ENCODE assay signal across 19 mouse cellular contexts in the genomic region with DNA sequence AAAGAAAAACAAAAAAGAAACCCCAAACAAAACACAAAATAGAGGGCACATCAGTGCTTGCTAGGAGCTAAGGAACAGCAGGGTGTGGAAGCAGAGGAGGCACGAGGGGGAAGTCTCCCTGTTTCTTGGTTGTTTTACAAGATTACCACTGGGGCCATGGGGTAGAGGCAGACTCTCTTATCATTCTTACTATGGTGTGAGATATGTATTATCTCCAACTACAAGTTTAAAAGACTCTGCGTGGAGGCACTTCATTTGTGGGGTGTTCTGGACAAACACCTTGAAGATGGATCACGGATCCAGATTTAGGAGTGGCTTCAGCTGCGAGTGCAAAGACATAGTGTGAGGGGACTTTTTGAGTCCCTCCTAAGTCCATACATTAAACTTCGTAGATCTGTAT. TPM values are rescaled to one million over a fixed set of nuclear protein-coding genes. Genes with fewer than 3 reads are reported as not detected.
DNase-seq lines count a peak whose midpoint lies in the region; ATAC-seq and TF ChIP-seq lines count a peak whose summit lies in the region.
"Had no signal": no experiment of that assay in that cellular context is flagged by ENCODE, and none has a peak within 500 bp of the region (broad histone marks: within the 10 kb centered on the region; RNA-seq: fewer than 3 reads in every experiment).

No protein-coding gene starts in this region.

- H3K27me3 ChIP-seq in intestine, embryonic 16.5 days (replicated peaks; ENCODE audit: control insufficient read depth, insufficient read depth, low read length): no peaks in the 10 kb centered on the region
- no peaks in the 10 kb centered on the region for H3K27me3 ChIP-seq in intestine, embryonic 15.5 days (replicated peaks)
- H3K27me3 ChIP-seq in liver, embryonic 11.5 days (replicated peaks; ENCODE audit: control insufficient read depth, insufficient read depth, low read length): no peaks in the 10 kb centered on the region
- no peaks in the 10 kb centered on the region for H3K27me3 ChIP-seq in liver, embryonic 15.5 days
- H3K27me3 ChIP-seq in stomach, postnatal 0 days (ENCODE audit: control insufficient read depth, insufficient read depth, low read length): no peaks in the 10 kb centered on the region
- H3K27me3 ChIP-seq: CH12.LX; forebrain, embryonic 15.5 days; heart, embryonic 15.5 days had no signal

- H3K9ac ChIP-seq in intestine, embryonic 16.5 days (ENCODE audit: low read depth, low read length): no peak overlapping the region
- H3K9ac ChIP-seq in intestine, embryonic 15.5 days: no peak overlapping the region
- no peak overlapping the region for H3K9ac ChIP-seq in liver, embryonic 11.5 days (ENCODE audit: low read depth, low read length)
- no peak overlapping the region for H3K9ac ChIP-seq in liver, embryonic 15.5 days
- no peak overlapping the region for H3K9ac ChIP-seq in stomach, postnatal 0 days (ENCODE audit: low read length)
- H3K9ac ChIP-seq: forebrain, embryonic 15.5 days; heart, embryonic 15.5 days; hindbrain, embryonic 14.5 days had no signal

- ATAC-seq in intestine, embryonic 16.5 days: 0 out of 2 replicates have a peak, but pooled peaks have one; percentile 27
- no peak for ATAC-seq in intestine, embryonic 15.5 days
- ATAC-seq in liver, embryonic 11.5 days (replicated peaks; ENCODE audit: low FRiP score): 0 out of 2 replicates have a peak, but pooled peaks have one; percentile 13
- ATAC-seq in liver, embryonic 15.5 days (ENCODE audit: insufficient read depth): 0 out of 2 replicates have a peak, but pooled peaks have one; percentile 3
- no peak for ATAC-seq in stomach, postnatal 0 days (ENCODE audit: low FRiP score, low TSS enrichment)
- ATAC-seq: forebrain, embryonic 15.5 days had no signal

- no peak overlapping the region for H3K4me2 ChIP-seq in intestine, embryonic 16.5 days (ENCODE audit: low read depth, low read length)
- no peak overlapping the region for H3K4me2 ChIP-seq in intestine, embryonic 15.5 days (replicated peaks)
- H3K4me2 ChIP-seq in liver, embryonic 11.5 days: no peak overlapping the region
- peak overlapping the region; percentile 77 for H3K4me2 ChIP-seq in liver, embryonic 15.5 days
- no peak overlapping the region for H3K4me2 ChIP-seq in stomach, postnatal 0 days (replicated peaks; ENCODE audit: low read depth)
- H3K4me2 ChIP-seq: forebrain, embryonic 15.5 days; heart, embryonic 11.5 days; heart, embryonic 15.5 days; hindbrain, embryonic 14.5 days had no signal

- H3K27ac ChIP-seq in intestine, embryonic 16.5 days (ENCODE audit: low read length): no peak overlapping the region
- H3K27ac ChIP-seq in intestine, embryonic 15.5 days: no peak overlapping the region
- no peak overlapping the region for H3K27ac ChIP-seq in liver, embryonic 11.5 days (ENCODE audit: low read depth, low read length)
- H3K27ac ChIP-seq in liver, embryonic 15.5 days (replicated peaks): peak overlapping the region; percentile 98
- no peak overlapping the region for H3K27ac ChIP-seq in stomach, postnatal 0 days (replicated peaks)
- H3K27ac ChIP-seq: embryonic facial prominence, embryonic 10.5 days; forebrain, embryonic 15.5 days; heart, adult 2 months; heart, embryonic 15.5 days; hindbrain, embryonic 14.5 days had no signal

- no peak for TF ChIP-seq EP300 in stomach, postnatal 0 days (optimal IDR thresholded peaks at IDR 0.05)

- WGBS in intestine, embryonic 16.5 days: 73% methylated on average over 5 of the region's 5 CpGs
- 77% methylated on average over 5 of the region's 5 CpGs for WGBS in intestine, embryonic 15.5 days
- WGBS in liver, embryonic 11.5 days: 55% methylated on average over 5 of the region's 5 CpGs
- WGBS in liver, embryonic 15.5 days (ENCODE audit: insufficient replicate concordance): 29% methylated on average over 5 of the region's 5 CpGs
- WGBS in stomach, postnatal 0 days: 72% methylated on average over 5 of the region's 5 CpGs

- DNase-seq in liver, embryonic 11.5 days (ENCODE audit: low spot score): no peak
- DNase-seq in stomach, postnatal 0 days (ENCODE audit: low spot score): no peak
- no peak for DNase-seq in adrenal gland, adult (ENCODE audit: inconsistent age in 2 of 2, low spot score in 1 of 2)
- DNase-seq in layer of hippocampus, postnatal 10 days (ENCODE audit: low spot score in 2 of 2): no peak
- DNase-seq: adrenal gland, postnatal 14 days; cerebellum, adult 18-20 months; cerebellum, adult 9-11 months; gastrocnemius, postnatal 10 days; heart, adult 2 months; heart, postnatal 14 days had no signal

- H3K4me3 ChIP-seq in intestine, embryonic 16.5 days (ENCODE audit: low read length): no peak overlapping the region
- no peak overlapping the region for H3K4me3 ChIP-seq in intestine, embryonic 15.5 days (replicated peaks)
- no peak overlapping the region for H3K4me3 ChIP-seq in liver, embryonic 11.5 days (ENCODE audit: low read depth, low read length)
- H3K4me3 ChIP-seq in liver, embryonic 15.5 days (replicated peaks): 0 out of 2 replicates have a peak overlapping the region, but pooled peaks have one; percentile 62
- no peak overlapping the region for H3K4me3 ChIP-seq in stomach, postnatal 0 days (ENCODE audit: low read depth, low read length)
- H3K4me3 ChIP-seq: embryonic facial prominence, embryonic 10.5 days; forebrain, embryonic 15.5 days; heart, adult 2 months; heart, embryonic 15.5 days had no signal

- no peaks in the 10 kb centered on the region for H3K9me3 ChIP-seq in intestine, embryonic 16.5 days (ENCODE audit: control insufficient read depth, low read length)
- no peaks in the 10 kb centered on the region for H3K9me3 ChIP-seq in intestine, embryonic 15.5 days
- no peaks in the 10 kb centered on the region for H3K9me3 ChIP-seq in liver, embryonic 11.5 days (ENCODE audit: control insufficient read depth, low read length)
- H3K9me3 ChIP-seq in liver, embryonic 15.5 days (replicated peaks): no peaks in the 10 kb centered on the region
- H3K9me3 ChIP-seq in stomach, postnatal 0 days (ENCODE audit: control insufficient read depth, low read length): no peaks in the 10 kb centered on the region
- H3K9me3 ChIP-seq: embryonic facial prominence, embryonic 10.5 days; forebrain, embryonic 15.5 days; heart, embryonic 15.5 days had no signal

- peaks cover 21% of the 10 kb centered on the region for H3K4me1 ChIP-seq in intestine, embryonic 16.5 days (ENCODE audit: control insufficient read depth, insufficient read depth, low read length)
- 0 out of 2 replicates have a peak, but pooled peaks cover 8% of the 10 kb centered on the region for H3K4me1 ChIP-seq in intestine, embryonic 15.5 days (replicated peaks)
- peaks cover 35% of the 10 kb centered on the region for H3K4me1 ChIP-seq in liver, embryonic 11.5 days (replicated peaks; ENCODE audit: control insufficient read depth, insufficient read depth, low read length)
- H3K4me1 ChIP-seq in liver, embryonic 15.5 days (replicated peaks): peaks cover 77% of the 10 kb centered on the region
- H3K4me1 ChIP-seq in stomach, postnatal 0 days (replicated peaks; ENCODE audit: control insufficient read depth, insufficient read depth): no peaks in the 10 kb centered on the region
- H3K4me1 ChIP-seq: forebrain, embryonic 15.5 days had no signal

- no peak for TF ChIP-seq CTCF in stomach, postnatal 0 days (IDR thresholded peaks at IDR 0.05; ENCODE audit: low read depth)

- no peaks in the 10 kb centered on the region for H3K36me3 ChIP-seq in intestine, embryonic 16.5 days (ENCODE audit: control insufficient read depth, insufficient read depth, low read length)
- H3K36me3 ChIP-seq in intestine, embryonic 15.5 days: no peaks in the 10 kb centered on the region
- H3K36me3 ChIP-seq in liver, embryonic 11.5 days (ENCODE audit: control insufficient read depth, insufficient read depth, low read length): no peaks in the 10 kb centered on the region
- H3K36me3 ChIP-seq in liver, embryonic 15.5 days (replicated peaks): no peaks in the 10 kb centered on the region
- no peaks in the 10 kb centered on the region for H3K36me3 ChIP-seq in stomach, postnatal 0 days (ENCODE audit: control insufficient read depth, insufficient read depth, low read length)
- H3K36me3 ChIP-seq: embryonic facial prominence, embryonic 10.5 days; forebrain, embryonic 15.5 days; heart, embryonic 15.5 days had no signal

RNA-seq across cellular contexts. Expression of a gene that starts 54.7 kb away (rescaled TPM):
- polyA plus RNA-seq in intestine, embryonic 16.5 days (2015; fragmentation: Nextera tagmentation; extraction: Ambion mirVana): 262 and 319 TPM in 2 replicates
- polyA plus RNA-seq in intestine, embryonic 15.5 days (2015; fragmentation: Nextera tagmentation; extraction: Ambion mirVana): 247 and 251 TPM in 2 replicates
- polyA plus RNA-seq in liver, embryonic 11.5 days (2014; fragmentation: Nextera tagmentation; extraction: Ambion mirVana): 127 and 136 TPM in 2 replicates
- 41.9 and 44.5 TPM in 2 replicates for polyA plus RNA-seq in liver, embryonic 15.5 days (2015; fragmentation: Nextera tagmentation; extraction: Ambion mirVana)
- polyA plus RNA-seq in stomach, postnatal 0 days (2015; fragmentation: Nextera tagmentation; extraction: Ambion mirVana): 132 and 138 TPM in 2 replicates
- total RNA-seq in layer of hippocampus, postnatal 10 days (2021): 100 to 1,000 TPM; 367 to 390 TPM

Comparison
In these comparisons a context has a peak if more than half of its experiments do, and no peak if none do; other contexts are left out.
1. ATAC-seq: peak in intestine, embryonic 16.5 days (single experiment), liver, embryonic 11.5 days (single experiment) and liver, embryonic 15.5 days (single experiment); none in intestine, embryonic 15.5 days (single experiment) and stomach, postnatal 0 days (single experiment).